Mouse (Mus musculus) ovary, postnatal 14 days (tissue): ENCODE measurements around the gene Ckap5.
A peak's percentile ranks its signal among the peaks of the same experiment; 100 is the strongest.

Experiments
- DNase-seq: peaks from one replicate; pipeline ENCODE4 v3.0.0; 2022; ENCODE audit warnings: low spot score

Gene Ckap5

GRCm38 (mm10) chr2:91628171-91628570 lies 101.6 kb downstream of the Ckap5 start:
- no peak for DNase-seq

GRCm38 (mm10) chr2:91629682-91630081 lies 103.1 kb downstream of the Ckap5 start:
- DNase-seq, result no peak

- DNase-seq, result no peak
Observed at GRCm38 (mm10) chr2:91630384-91630783, 103.8 kb downstream of the Ckap5 start.

- DNase-seq, result no peak
Observed at GRCm38 (mm10) chr2:91631826-91632225, 105.3 kb downstream of the Ckap5 start.

- DNase-seq, result no peak
Observed at GRCm38 (mm10) chr2:91632316-91632715, 105.8 kb downstream of the Ckap5 start.

GRCm38 (mm10) chr2:91633334-91633977 lies 106.9 kb downstream of the Ckap5 start:
- no peak for DNase-seq

GRCm38 (mm10) chr2:91634841-91635240 lies 108.3 kb downstream of the Ckap5 start:
- no peak for DNase-seq

GRCm38 (mm10) chr2:91635486-91635885 lies 108.9 kb downstream of the Ckap5 start:
- DNase-seq, result no peak

GRCm38 (mm10) chr2:91636229-91636628 lies 109.7 kb downstream of the Ckap5 start, which contains the start of gene F2:
TSS of gene F2 (minus strand) at chr2:91636414.
- DNase-seq, result no peak

GRCm38 (mm10) chr2:91636727-91637338 lies 110.3 kb downstream of the Ckap5 start:
- DNase-seq, result no peak

GRCm38 (mm10) chr2:91638931-91639330 lies 112.4 kb downstream of the Ckap5 start:
- DNase-seq, result no peak

GRCm38 (mm10) chr2:91642825-91643415 lies 116.4 kb downstream of the Ckap5 start:
- no peak for DNase-seq

- DNase-seq, result no peak
Observed at GRCm38 (mm10) chr2:91644021-91644420, 117.5 kb downstream of the Ckap5 start.

- DNase-seq, result no peak
Observed at GRCm38 (mm10) chr2:91645354-91645753, 118.8 kb downstream of the Ckap5 start.

- DNase-seq, result no peak
Observed at GRCm38 (mm10) chr2:91645811-91646210, 119.2 kb downstream of the Ckap5 start.

- no peak for DNase-seq
Observed at GRCm38 (mm10) chr2:91646733-91647132, 120.2 kb downstream of the Ckap5 start.

GRCm38 (mm10) chr2:91649152-91649551 lies 122.6 kb downstream of the Ckap5 start:
- DNase-seq, result no peak

- peak; percentile 96 for DNase-seq
Observed at GRCm38 (mm10) chr2:91649553-91650359, 123.2 kb downstream of the Ckap5 start, which contains the start of the genes Zfp408 and Arhgap1. TSS of gene Zfp408 (minus strand) at chr2:91649791. TSS of gene Arhgap1 (plus strand) at chr2:91649860.

- no peak for DNase-seq
Observed at GRCm38 (mm10) chr2:91650360-91650995, 123.9 kb downstream of the Ckap5 start.

- no peak for DNase-seq
Observed at GRCm38 (mm10) chr2:91651458-91652258, 125.1 kb downstream of the Ckap5 start.

GRCm38 (mm10) chr2:91652863-91653262 lies 126.3 kb downstream of the Ckap5 start:
- no peak for DNase-seq
